Mouse (Mus musculus) embryonic facial prominence, embryonic 11.5 days (tissue): ENCODE measurements at regions not wholly inside any gene's neighbourhood (a gene's known extent, or its start where the extent isn't known, plus 50 kb on each side); places are given as distances from the start of the nearest gene placed in this dataset.

Source experiments
- ATAC-seq: fragments of 200-750 bp; cut with Nextera tagmentation; replicated peaks from 2 replicates; pipeline ENCODE4 v1.8.0; 2017; ENCODE audit warnings: low read depth; ENCODE audit not compliant: insufficient number of reproducible peaks, low FRiP score, low TSS enrichment
- DNase-seq: peaks from one replicate; pipeline ENCODE4 v3.0.0-alpha.2; 2015; ENCODE audit warnings: low spot score
- H3K27ac ChIP-seq: fragments of 300-500 bp; sonication (generic); replicated peaks from 2 replicates; pipeline ENCODE4 v1.5.1; 2014; ENCODE audit warnings: mild to moderate bottlenecking, low read depth, low read length, control low read depth
- H3K27me3 ChIP-seq: fragments of 300-500 bp; sonication (generic); 2 replicates; pipeline ENCODE4 v1.6.1; 2014; ENCODE audit warnings: mild to moderate bottlenecking, low read length, moderate library complexity, mixed read lengths; ENCODE audit not compliant: control insufficient read depth, insufficient read depth
- H3K36me3 ChIP-seq: fragments of 300-500 bp; sonication (generic); replicated peaks from 2 replicates; pipeline ENCODE4 v1.6.1; 2014; ENCODE audit warnings: low read depth, mild to moderate bottlenecking, low read length, moderate library complexity, mixed read lengths; ENCODE audit not compliant: control insufficient read depth, insufficient read depth
- H3K4me1 ChIP-seq: fragments of 300-500 bp; sonication (generic); 2 replicates; pipeline ENCODE4 v1.6.1; 2014; ENCODE audit warnings: low read length, mixed read lengths; ENCODE audit not compliant: control insufficient read depth, insufficient read depth
- H3K4me2 ChIP-seq: fragments of 300-500 bp; sonication (generic); 2 replicates; pipeline ENCODE4 v1.6.1; 2014; ENCODE audit warnings: low read depth, mild to moderate bottlenecking, control low read depth, low read length, moderate library complexity
- H3K4me3 ChIP-seq: fragments of 300-500 bp; sonication (generic); 2 replicates; pipeline ENCODE4 v1.5.1; 2014; ENCODE audit warnings: low read depth, low read length, control low read depth
- H3K9ac ChIP-seq: fragments of 300-500 bp; sonication (generic); replicated peaks from 2 replicates; pipeline ENCODE4 v1.6.1; 2014; ENCODE audit warnings: mild to moderate bottlenecking, control low read depth, low read length
- H3K9me3 ChIP-seq: fragments of 300-500 bp; sonication (generic); replicated peaks from 2 replicates; pipeline ENCODE4 v1.6.1; 2016; ENCODE audit warnings: mild to moderate bottlenecking, low read length, inconsistent platforms, mixed read lengths; ENCODE audit not compliant: control insufficient read depth
- WGBS: fragments of 180-500 bp; shearing (Covaris S2); extraction: QIAGEN DNeasy Blood & Tissue Kit; methylation state at CpG from one replicate; pipeline ENCODE4 v1.1.7; 2014; 5-methylcytosine and 5-hydroxymethylcytosine counted together

GRCm38 (mm10) chr12:28255524-28255923, 296.7 kb downstream of the Dcdc2c start:
- no peak overlapping the region for H3K9ac ChIP-seq
- no peaks in the 10 kb centered on the region for H3K9me3 ChIP-seq
- H3K27ac ChIP-seq = no peak overlapping the region
- ATAC-seq (no peak), DNase-seq (no peak)
- 40% methylated on average over 3 of the region's 3 CpGs for WGBS
- H3K4me2 ChIP-seq = no peak overlapping the region
- H3K27me3 ChIP-seq = no peaks in the 10 kb centered on the region
- no peaks in the 10 kb centered on the region for H3K36me3 ChIP-seq
- H3K4me3 ChIP-seq = no peak overlapping the region
- H3K4me1 ChIP-seq = no peaks in the 10 kb centered on the region

GRCm38 (mm10) chr12:28250526-28250925, 301.7 kb downstream of the Dcdc2c start:
- no peak overlapping the region for H3K9ac ChIP-seq
- 65% methylated on average over 1 of the region's 1 CpGs for WGBS
- no peaks in the 10 kb centered on the region for H3K36me3 ChIP-seq
- no peak for DNase-seq
- H3K4me2 ChIP-seq = no peak overlapping the region
- H3K4me3 ChIP-seq = no peak overlapping the region
- ATAC-seq = no peak
- no peaks in the 10 kb centered on the region for H3K27me3 ChIP-seq
- no peak overlapping the region for H3K27ac ChIP-seq
- no peaks in the 10 kb centered on the region for H3K4me1 ChIP-seq
- no peaks in the 10 kb centered on the region for H3K9me3 ChIP-seq

GRCm38 (mm10) chr12:28248749-28249148, 303.4 kb downstream of the Dcdc2c start:
- ATAC-seq (no peak), DNase-seq (peak; percentile 30)
- Histone ChIP-seq H3K27ac (no peak overlapping the region), H3K27me3 (no peaks in the 10 kb centered on the region), H3K4me2 (no peak overlapping the region), H3K4me3 (no peak overlapping the region), H3K36me3 (no peaks in the 10 kb centered on the region), H3K4me1 (no peaks in the 10 kb centered on the region), H3K9ac (no peak overlapping the region), H3K9me3 (no peaks in the 10 kb centered on the region)
- 56% methylated on average over 3 of the region's 3 CpGs for WGBS

- no peak overlapping the region for H3K4me3 ChIP-seq
- no peaks in the 10 kb centered on the region for H3K4me1 ChIP-seq
- no peak overlapping the region for H3K4me2 ChIP-seq
- no peaks in the 10 kb centered on the region for H3K36me3 ChIP-seq
- no peak overlapping the region for H3K27ac ChIP-seq
- ATAC-seq = no peak
- H3K27me3 ChIP-seq = no peaks in the 10 kb centered on the region
- H3K9ac ChIP-seq = no peak overlapping the region
- no peaks in the 10 kb centered on the region for H3K9me3 ChIP-seq
- DNase-seq = no peak
- 95% methylated on average over 3 of the region's 3 CpGs for WGBS
These were observed 303.9 kb downstream of the Dcdc2c start for GRCm38 (mm10) chr12:28248287-28248686.

GRCm38 (mm10) chr12:28238016-28238415, 314.2 kb downstream of the Dcdc2c start:
- no peak for DNase-seq
- no peaks in the 10 kb centered on the region for H3K27me3 ChIP-seq
- no peak overlapping the region for H3K4me2 ChIP-seq
- no peak overlapping the region for H3K4me3 ChIP-seq
- 84% methylated on average over 5 of the region's 5 CpGs for WGBS
- H3K4me1 ChIP-seq = no peaks in the 10 kb centered on the region
- no peak for ATAC-seq
- H3K36me3 ChIP-seq = no peaks in the 10 kb centered on the region
- no peak overlapping the region for H3K9ac ChIP-seq
- no peaks in the 10 kb centered on the region for H3K9me3 ChIP-seq
- no peak overlapping the region for H3K27ac ChIP-seq

GRCm38 (mm10) chr12:28237041-28237440, 315.2 kb downstream of the Dcdc2c start:
- Histone ChIP-seq H3K4me3 (no peak overlapping the region), H3K9me3 (no peaks in the 10 kb centered on the region), H3K4me2 (no peak overlapping the region), H3K36me3 (no peaks in the 10 kb centered on the region), H3K4me1 (no peaks in the 10 kb centered on the region), H3K27ac (no peak overlapping the region), H3K27me3 (no peaks in the 10 kb centered on the region), H3K9ac (no peak overlapping the region)
- 22% methylated on average over 4 of the region's 4 CpGs for WGBS
- ATAC-seq = no peak
- peak; percentile 85 for DNase-seq

GRCm38 (mm10) chr12:28202847-28203246, 349.4 kb downstream of the Dcdc2c start:
- Histone ChIP-seq H3K27ac (no peak overlapping the region), H3K36me3 (no peaks in the 10 kb centered on the region), H3K27me3 (no peaks in the 10 kb centered on the region), H3K9ac (no peak overlapping the region), H3K4me3 (no peak overlapping the region), H3K4me1 (no peaks in the 10 kb centered on the region), H3K9me3 (no peaks in the 10 kb centered on the region), H3K4me2 (no peak overlapping the region)
- WGBS = 82% methylated on average over 1 of the region's 1 CpGs
- no peak for ATAC-seq
- DNase-seq = no peak

GRCm38 (mm10) chr12:28186695-28187094, 365.5 kb downstream of the Dcdc2c start:
- no peak for DNase-seq
- H3K36me3 ChIP-seq = no peaks in the 10 kb centered on the region
- no peaks in the 10 kb centered on the region for H3K9me3 ChIP-seq
- H3K9ac ChIP-seq = no peak overlapping the region
- no peak overlapping the region for H3K27ac ChIP-seq
- no peaks in the 10 kb centered on the region for H3K27me3 ChIP-seq
- ATAC-seq = no peak
- H3K4me1 ChIP-seq = no peaks in the 10 kb centered on the region
- H3K4me3 ChIP-seq = no peak overlapping the region
- H3K4me2 ChIP-seq = no peak overlapping the region
